Mouse (Mus musculus) kidney, embryonic 16.5 days (tissue): ENCODE measurements around the gene Rock2. TPM values are rescaled to one million over a fixed set of nuclear protein-coding genes. Genes with fewer than 3 reads are reported as not detected.

ENCODE experiments used
- ATAC-seq: fragments of 200-750 bp; cut with Nextera tagmentation; 2 replicates; pipeline ENCODE4 v1.8.0; 2017; ENCODE audit warnings: moderate TSS enrichment; ENCODE audit not compliant: low FRiP score, low TSS enrichment
- H3K27ac ChIP-seq: fragments of 300-500 bp; sonication (generic); 2 replicates; pipeline ENCODE4 v1.5.1; 2014; ENCODE audit warnings: low read length
- H3K27me3 ChIP-seq: fragments of 300-500 bp; sonication (generic); 2 replicates; pipeline ENCODE4 v1.6.1; 2014; ENCODE audit warnings: low read length, control low read depth, mixed read lengths; ENCODE audit not compliant: insufficient read depth
- H3K36me3 ChIP-seq: fragments of 300-500 bp; sonication (generic); 2 replicates; pipeline ENCODE4 v1.6.1; 2014; ENCODE audit warnings: low read length, control low read depth, mixed read lengths; ENCODE audit not compliant: insufficient read depth
- H3K4me1 ChIP-seq: fragments of 300-500 bp; sonication (generic); 2 replicates; pipeline ENCODE4 v1.6.1; 2014; ENCODE audit warnings: low read length, control low read depth, mixed read lengths; ENCODE audit not compliant: insufficient read depth
- H3K4me2 ChIP-seq: fragments of 300-500 bp; sonication (generic); replicated peaks from 2 replicates; pipeline ENCODE4 v1.6.1; 2014; ENCODE audit warnings: low read depth, low read length
- H3K4me3 ChIP-seq: fragments of 300-500 bp; sonication (generic); 2 replicates; pipeline ENCODE4 v1.5.1; 2014; ENCODE audit warnings: mild to moderate bottlenecking, low read length
- H3K9ac ChIP-seq: fragments of 300-500 bp; sonication (generic); replicated peaks from 2 replicates; pipeline ENCODE4 v1.6.1; 2014; ENCODE audit warnings: low read length
- H3K9me3 ChIP-seq: fragments of 300-500 bp; sonication (generic); 2 replicates; pipeline ENCODE4 v1.6.1; 2016; ENCODE audit warnings: low read length, control low read depth
- WGBS: fragments of 180-500 bp; shearing (Covaris S2); extraction: QIAGEN DNeasy Blood & Tissue Kit; methylation state at CpG from one replicate; pipeline ENCODE4 v1.1.7; 2014; 5-methylcytosine and 5-hydroxymethylcytosine counted together
- polyA plus RNA-seq: library from polyadenylated mRNA; unstranded; fragments of >200 nt; fragmentation: Nextera tagmentation; extraction: Ambion mirVana; gene quantifications from 2 replicates; pipeline ENCODE4 v1.2.1, GENCODE M21; 2015

Rock2 gene
- 10.6 and 11.4 TPM in 2 replicates for polyA plus RNA-seq

DNA sequence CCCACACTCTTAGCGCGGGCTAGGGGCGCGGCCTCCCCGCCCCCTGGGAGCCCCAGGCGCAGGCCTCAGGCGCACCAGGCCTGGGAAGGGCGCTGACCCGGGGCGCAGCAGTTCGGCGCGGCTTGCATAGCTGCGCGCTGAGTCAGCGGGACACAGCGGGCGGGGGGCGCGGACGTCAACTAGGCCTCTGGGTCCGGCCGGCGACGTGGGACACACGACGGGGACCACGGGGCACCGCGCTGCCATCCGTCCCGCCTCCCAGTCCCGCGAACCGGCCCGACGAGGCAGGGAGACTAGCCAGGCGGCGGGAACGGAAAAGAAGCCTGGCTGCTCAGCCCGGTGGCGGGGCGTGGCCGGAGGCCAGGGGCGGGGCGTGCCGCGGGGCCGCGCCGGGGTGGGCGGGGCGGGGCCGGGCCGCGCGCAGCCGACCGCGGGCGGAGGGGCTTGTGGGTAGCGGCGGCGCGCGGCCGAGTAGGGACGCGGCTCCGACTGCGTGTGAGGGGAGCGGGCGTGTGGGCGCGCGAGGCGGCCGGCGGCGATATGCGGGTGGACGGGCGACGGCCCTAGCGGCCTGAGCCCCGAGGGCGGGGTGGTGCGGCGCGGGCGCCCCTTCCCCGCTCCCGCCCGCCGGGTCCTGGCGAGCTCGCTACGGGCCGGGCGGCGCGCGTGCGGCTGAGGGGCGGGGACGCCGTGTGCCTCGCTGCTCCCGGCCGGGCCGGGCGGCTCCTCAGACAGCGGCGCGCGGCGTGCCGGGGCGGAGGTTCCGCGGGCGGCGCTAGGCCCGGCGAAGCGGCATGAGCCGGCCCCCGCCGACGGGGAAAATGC is at the start of gene Rock2:
Gene Rock2 (plus strand): TSS at position 500 of the 825 bp plus-strand sequence.
- Histone ChIP-seq H3K27me3 (no peaks in the 10 kb centered on the region), H3K9ac (peak within 1 kb of the TSS; percentile 93), H3K9me3 (no peaks in the 10 kb centered on the region), H3K27ac (peak within 1 kb of the TSS; percentile 99), H3K4me3 (peak within 1 kb of the TSS; percentile 94), H3K4me2 (peak within 1 kb of the TSS; percentile 64), H3K4me1 (peaks cover 25% of the 10 kb centered on the region), H3K36me3 (no peaks in the 10 kb centered on the region)
- WGBS: under 1% methylated on average over 83 of the region's 130 CpGs
- peak; percentile 96 for ATAC-seq

DNA sequence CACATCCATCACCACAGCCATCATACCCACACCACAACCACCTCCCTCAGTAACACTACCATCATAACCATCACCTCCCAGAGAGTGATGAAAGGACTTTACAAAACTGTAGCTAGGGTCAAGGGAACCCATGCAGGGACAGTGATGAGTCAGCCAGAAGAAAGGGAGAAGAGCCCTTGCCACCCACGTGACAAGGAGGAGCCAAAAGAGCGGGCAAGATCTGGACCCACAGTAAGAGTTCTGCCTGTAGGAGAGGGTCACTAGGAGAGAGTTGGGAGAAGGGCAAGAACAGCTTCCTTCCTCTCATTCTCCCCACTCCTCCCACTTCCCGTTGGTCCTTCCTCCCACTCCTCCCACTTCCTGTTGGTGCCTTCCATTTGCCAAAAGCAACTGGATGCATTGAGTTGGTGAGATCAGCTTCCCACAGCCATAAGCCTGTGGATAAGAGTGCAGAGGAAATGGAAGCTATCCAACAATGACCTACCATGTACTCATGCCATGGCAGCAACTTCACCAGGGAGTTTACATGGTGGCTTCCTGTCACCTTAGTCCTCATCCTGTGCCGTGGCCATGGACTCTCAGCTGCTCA is 47.4 kb upstream of the Rock2 start:
- 76% methylated on average over 4 of the region's 4 CpGs for WGBS
- H3K27me3 ChIP-seq: no peaks in the 10 kb centered on the region
- no peak overlapping the region for H3K4me3 ChIP-seq
- H3K4me2 ChIP-seq: no peak overlapping the region
- H3K36me3 ChIP-seq: no peaks in the 10 kb centered on the region
- no peaks in the 10 kb centered on the region for H3K9me3 ChIP-seq
- H3K4me1 ChIP-seq: peaks cover 8% of the 10 kb centered on the region
- H3K9ac ChIP-seq: no peak overlapping the region
- no peak overlapping the region for H3K27ac ChIP-seq
- ATAC-seq: no peak

DNA sequence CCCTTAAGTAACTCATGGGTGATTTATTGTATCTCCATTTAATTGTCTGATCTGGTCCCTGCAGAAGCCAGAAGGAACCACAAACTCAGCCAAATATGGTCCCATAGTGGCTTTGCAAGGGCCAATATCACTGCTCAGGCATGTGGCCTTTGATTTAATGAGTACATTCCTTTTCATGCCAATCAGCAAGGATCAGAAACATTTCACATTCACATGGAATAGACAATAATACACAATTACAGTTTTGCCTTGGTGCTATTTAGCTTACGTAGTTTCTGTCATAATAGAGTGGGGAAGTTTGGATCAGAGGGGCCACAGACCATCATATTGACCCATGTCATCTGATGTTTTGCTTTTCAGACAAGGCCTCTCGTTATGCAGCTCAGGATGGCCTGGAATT is 46.2 kb upstream of the Rock2 start:
- Histone ChIP-seq H3K9me3 (no peaks in the 10 kb centered on the region), H3K9ac (no peak overlapping the region), H3K4me2 (no peak overlapping the region), H3K4me1 (peaks cover 9% of the 10 kb centered on the region), H3K36me3 (no peaks in the 10 kb centered on the region), H3K27ac (no peak overlapping the region), H3K27me3 (no peaks in the 10 kb centered on the region), H3K4me3 (no peak overlapping the region)
- 73% methylated on average over 2 of the region's 2 CpGs for WGBS
- ATAC-seq: no peak

DNA sequence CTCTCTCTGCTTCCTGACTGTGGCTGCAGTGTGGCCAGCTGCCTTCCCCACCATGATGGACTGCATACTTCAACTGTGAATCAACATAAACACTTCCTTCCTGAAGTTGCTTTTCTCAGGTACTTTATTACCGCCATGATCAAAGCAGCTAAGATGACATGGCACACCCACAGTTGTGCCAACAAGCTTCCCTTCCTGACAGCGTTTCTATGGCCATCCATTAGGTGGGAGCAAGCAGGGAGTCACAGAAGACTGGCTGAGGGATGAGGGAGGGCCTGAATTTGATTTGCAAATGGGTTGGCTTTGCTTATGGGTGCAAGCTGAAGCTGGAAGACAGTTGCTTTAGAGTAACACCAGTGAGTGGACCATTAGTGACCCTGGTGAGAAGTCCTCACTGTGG is 44.9 kb upstream of the Rock2 start:
- peaks cover 11% of the 10 kb centered on the region for H3K4me1 ChIP-seq
- no peak overlapping the region for H3K9ac ChIP-seq
- no peak overlapping the region for H3K4me3 ChIP-seq
- no peak overlapping the region for H3K4me2 ChIP-seq
- ATAC-seq: no peak
- H3K36me3 ChIP-seq: no peaks in the 10 kb centered on the region
- H3K27me3 ChIP-seq: no peaks in the 10 kb centered on the region
- no peaks in the 10 kb centered on the region for H3K9me3 ChIP-seq
- H3K27ac ChIP-seq: no peak overlapping the region
- WGBS: 30% methylated on average over 2 of the region's 2 CpGs

DNA sequence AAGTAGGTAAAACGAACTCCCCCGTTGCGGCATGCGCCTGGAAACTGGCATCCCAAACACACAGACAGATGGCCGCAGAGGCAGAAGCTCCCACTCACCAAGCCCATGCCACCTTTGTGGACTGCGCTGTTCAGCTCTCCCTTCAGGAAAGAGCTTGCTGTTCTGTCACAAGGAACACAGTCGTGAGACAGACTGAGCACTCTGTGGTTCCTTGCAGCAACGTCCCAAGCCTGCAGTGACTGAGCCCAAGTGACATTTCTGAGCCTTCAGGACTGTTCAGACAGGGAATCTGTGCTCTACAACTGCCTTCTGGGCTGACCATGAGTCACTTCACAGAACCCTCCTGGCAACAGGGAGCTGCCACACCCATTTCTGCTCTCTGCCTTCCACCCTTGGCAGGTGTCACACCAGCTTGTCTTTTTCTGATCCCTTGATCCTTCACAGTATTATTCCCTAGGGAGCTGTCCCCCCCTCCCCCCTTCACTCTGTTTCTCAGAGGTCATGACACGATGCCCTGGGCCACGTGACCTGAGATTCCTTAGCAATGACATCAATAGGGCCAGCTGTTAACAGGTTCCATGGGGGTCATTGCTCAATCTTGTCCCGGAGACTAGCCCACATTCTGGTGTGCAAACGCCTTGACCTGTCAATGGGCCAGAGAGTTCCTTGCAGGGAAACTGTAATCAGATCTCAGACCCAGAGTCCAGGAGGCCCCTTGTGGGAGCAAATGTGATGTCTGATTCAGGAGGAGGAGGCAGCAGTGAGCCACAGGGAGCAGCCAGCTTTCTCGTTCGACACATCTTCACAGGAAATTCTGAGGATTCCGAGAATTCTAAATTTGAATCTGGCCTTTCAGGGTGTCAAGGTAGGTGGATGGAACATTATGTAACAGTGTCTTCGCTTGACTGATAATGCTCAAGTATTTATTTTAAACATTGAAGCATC is 44.0 kb upstream of the Rock2 start:
- no peaks in the 10 kb centered on the region for H3K36me3 ChIP-seq
- no peak overlapping the region for H3K4me2 ChIP-seq
- H3K9ac ChIP-seq: no peak overlapping the region
- H3K27ac ChIP-seq: no peak overlapping the region
- H3K9me3 ChIP-seq: no peaks in the 10 kb centered on the region
- H3K4me1 ChIP-seq: peaks cover 11% of the 10 kb centered on the region
- no peak overlapping the region for H3K4me3 ChIP-seq
- 45% methylated on average over 16 of the region's 16 CpGs for WGBS
- ATAC-seq: peak; percentile 62
- H3K27me3 ChIP-seq: no peaks in the 10 kb centered on the region

DNA sequence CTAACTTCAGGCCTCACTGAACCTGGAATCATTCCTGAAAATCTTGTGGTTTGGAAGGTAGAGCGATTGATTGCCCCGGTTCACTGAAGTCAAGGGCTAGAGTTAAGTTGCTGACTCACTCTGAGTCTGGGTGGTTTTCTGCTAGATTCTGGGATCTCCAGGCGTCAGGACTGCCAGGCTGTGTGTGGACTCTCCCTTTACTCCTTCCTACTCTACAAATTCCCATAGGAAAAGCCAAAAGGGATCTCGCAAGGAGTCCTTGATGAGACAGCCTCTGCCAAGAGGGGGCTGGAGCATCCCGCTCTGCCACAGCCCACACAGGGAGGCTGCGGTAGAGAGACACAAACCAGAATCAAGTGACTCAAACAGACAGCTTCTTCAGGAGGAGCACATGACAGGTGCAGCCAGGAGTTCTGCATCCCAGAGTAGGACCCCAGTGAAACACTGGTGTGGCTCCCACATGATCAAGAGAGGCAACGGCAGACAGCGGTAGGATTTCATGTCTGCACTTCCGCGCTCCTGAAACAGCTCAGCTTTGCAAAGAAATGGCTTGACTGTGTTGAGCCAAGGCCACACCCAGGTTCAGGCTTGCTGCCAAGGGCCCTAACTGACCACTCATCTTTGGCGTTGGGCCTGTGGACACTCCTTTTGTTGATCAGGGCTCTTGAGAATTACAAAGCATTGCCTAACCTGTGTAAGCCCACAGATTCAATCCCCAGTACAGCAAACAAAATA is 41.1 kb upstream of the Rock2 start:
- Histone ChIP-seq H3K36me3 (no peaks in the 10 kb centered on the region), H3K4me2 (no peak overlapping the region), H3K9ac (no peak overlapping the region), H3K9me3 (no peaks in the 10 kb centered on the region), H3K4me3 (no peak overlapping the region), H3K4me1 (peaks cover 11% of the 10 kb centered on the region), H3K27me3 (no peaks in the 10 kb centered on the region), H3K27ac (no peak overlapping the region)
- WGBS: 71% methylated on average over 11 of the region's 11 CpGs
- no peak for ATAC-seq

DNA sequence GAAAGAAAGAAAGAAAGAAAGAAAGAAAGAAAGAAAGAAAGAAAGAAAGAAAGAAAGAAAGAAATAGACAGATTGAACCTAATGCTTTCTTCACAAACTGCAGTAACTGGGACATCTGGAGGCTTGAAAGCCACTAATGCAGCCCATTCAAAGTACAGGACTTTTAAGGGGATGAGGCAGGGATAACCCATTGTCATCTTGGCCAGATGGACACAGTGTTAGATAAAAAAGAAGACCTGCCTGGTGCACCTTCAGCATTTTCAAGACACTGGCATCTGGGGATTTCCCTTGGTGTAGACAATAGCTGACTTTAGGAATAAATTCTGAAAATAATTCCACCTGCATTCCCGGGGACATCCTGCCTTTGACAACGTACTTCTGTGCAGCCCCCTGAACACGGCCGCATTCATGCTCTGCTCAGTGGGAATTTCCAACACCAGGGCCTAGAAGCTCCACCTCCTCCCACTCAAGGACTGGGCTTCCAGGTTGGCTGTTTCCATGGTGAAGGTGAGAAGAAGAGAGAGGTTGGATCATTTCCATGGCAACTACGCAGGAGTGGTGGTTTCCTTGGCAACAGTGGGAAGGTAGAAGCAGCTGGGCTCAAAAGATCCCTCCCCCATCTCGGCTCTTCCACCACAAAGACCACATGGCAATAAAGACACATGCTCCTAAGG is 38.9 kb upstream of the Rock2 start:
- no peaks in the 10 kb centered on the region for H3K9me3 ChIP-seq
- H3K4me1 ChIP-seq: peaks cover 8% of the 10 kb centered on the region
- no peak overlapping the region for H3K27ac ChIP-seq
- H3K4me3 ChIP-seq: no peak overlapping the region
- no peak overlapping the region for H3K9ac ChIP-seq
- no peak overlapping the region for H3K4me2 ChIP-seq
- no peak for ATAC-seq
- no peaks in the 10 kb centered on the region for H3K27me3 ChIP-seq
- no peaks in the 10 kb centered on the region for H3K36me3 ChIP-seq
- WGBS: 37% methylated on average over 6 of the region's 6 CpGs

DNA sequence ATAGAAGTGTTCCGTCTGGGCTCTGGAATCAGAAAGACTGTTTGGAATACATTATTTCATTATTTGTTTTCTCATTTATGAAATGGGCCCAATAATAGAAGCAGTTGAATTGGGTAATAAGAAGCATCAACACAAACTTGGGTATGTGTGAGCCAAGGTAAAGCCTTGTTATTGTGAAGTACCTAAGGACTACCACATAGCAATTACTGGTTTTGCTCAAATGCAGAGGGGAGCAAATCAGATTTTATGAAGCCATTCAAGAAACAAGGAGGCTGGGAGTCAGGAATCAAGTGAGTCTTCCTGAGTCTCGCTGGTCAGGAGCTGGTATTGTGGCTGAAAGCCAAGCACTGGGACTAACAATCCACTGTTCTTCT is 38.4 kb upstream of the Rock2 start:
- Histone ChIP-seq H3K4me2 (no peak overlapping the region), H3K4me3 (no peak overlapping the region), H3K36me3 (no peaks in the 10 kb centered on the region), H3K4me1 (0 out of 2 replicates have a peak, but pooled peaks cover 2% of the 10 kb centered on the region), H3K27ac (no peak overlapping the region), H3K9ac (no peak overlapping the region), H3K27me3 (no peaks in the 10 kb centered on the region), H3K9me3 (no peaks in the 10 kb centered on the region)
- 66% methylated on average over 2 of the region's 2 CpGs for WGBS
- no peak for ATAC-seq

DNA sequence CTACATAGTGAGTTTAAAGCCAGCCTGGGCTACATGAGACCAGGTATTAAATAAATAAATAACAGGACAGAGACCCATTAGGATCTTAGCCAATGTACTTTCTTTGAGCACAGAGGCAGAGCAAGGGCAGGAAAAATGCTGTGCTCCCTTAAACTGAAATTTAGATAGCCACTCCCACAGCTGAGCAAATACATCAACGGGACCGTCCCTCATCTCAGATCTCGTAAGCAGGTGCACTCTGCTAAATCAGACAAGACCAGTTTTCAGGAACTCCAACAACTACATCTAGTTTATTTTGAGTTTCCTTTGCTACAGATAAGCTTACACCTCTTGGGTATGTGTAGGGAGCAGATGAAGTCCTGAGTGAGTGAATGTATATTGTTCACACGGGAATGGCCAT is 36.6 kb upstream of the Rock2 start:
- Histone ChIP-seq H3K4me3 (no peak overlapping the region), H3K9ac (no peak overlapping the region), H3K4me1 (0 out of 2 replicates have a peak, but pooled peaks cover 2% of the 10 kb centered on the region), H3K9me3 (no peaks in the 10 kb centered on the region), H3K36me3 (no peaks in the 10 kb centered on the region), H3K27me3 (no peaks in the 10 kb centered on the region), H3K27ac (no peak overlapping the region), H3K4me2 (no peak overlapping the region)
- 61% methylated on average over 4 of the region's 4 CpGs for WGBS
- ATAC-seq: no peak
